Mouse (Mus musculus) right cerebral cortex, postnatal 10 days (tissue): ENCODE measurements around the gene Polr2e.
"Not testable (repeated sequence)": the region's sequence is repeated elsewhere in the genome, so short reads cannot be mapped to it uniquely, and the experiment has no call there.

Experiments
- DNase-seq, 2 experiments: peaks; one replicate each; pipeline ENCODE4 v3.0.0; 2021; ENCODE audit warnings: low spot score in 2 of 2

Gene Polr2e

GRCm38 (mm10) chr10:80057683-80058326 is 18.2 kb upstream of the Polr2e start:
- DNase-seq, result peak in 1 of 2 experiments; percentile 63

- DNase-seq, result no peak
These were observed 17.5 kb upstream of the Polr2e start for GRCm38 (mm10) chr10:80056976-80057682.

- DNase-seq, result no peak
These were observed 16.9 kb upstream of the Polr2e start for GRCm38 (mm10) chr10:80056506-80056905.

- DNase-seq, result no peak
These were observed 16.3 kb upstream of the Polr2e start for GRCm38 (mm10) chr10:80055891-80056290.

- no peak for DNase-seq
These were observed 15.8 kb upstream of the Polr2e start for GRCm38 (mm10) chr10:80055364-80055763.

- not testable (repeated sequence) for DNase-seq
These were observed 15.3 kb upstream of the Polr2e start for GRCm38 (mm10) chr10:80054911-80055310.

GRCm38 (mm10) chr10:80053831-80054815 is 14.5 kb upstream of the Polr2e start:
- DNase-seq, result peak; percentile 75 to 77

GRCm38 (mm10) chr10:80053259-80053780 is 13.7 kb upstream of the Polr2e start:
- DNase-seq, result peak; percentile 100

- no peak for DNase-seq
These were observed 12.8 kb upstream of the Polr2e start for GRCm38 (mm10) chr10:80052374-80052764.

GRCm38 (mm10) chr10:80051618-80052373 is 12.2 kb upstream of the Polr2e start:
- DNase-seq, result no peak

GRCm38 (mm10) chr10:80050885-80051617 is 11.5 kb upstream of the Polr2e start:
- DNase-seq, result no peak

GRCm38 (mm10) chr10:80050244-80050643 is 10.6 kb upstream of the Polr2e start:
- no peak for DNase-seq

- no peak for DNase-seq
These were observed 9.2 kb upstream of the Polr2e start for GRCm38 (mm10) chr10:80048834-80049233.

GRCm38 (mm10) chr10:80048396-80048795 is 8.8 kb upstream of the Polr2e start:
- no peak for DNase-seq

GRCm38 (mm10) chr10:80047041-80047565 is 7.5 kb upstream of the Polr2e start, which contains the start of gene Gpx4:
TSS of gene Gpx4 (plus strand) at chr10:80047166.
- DNase-seq, result no peak

- DNase-seq, result no peak
These were observed 6.2 kb upstream of the Polr2e start for GRCm38 (mm10) chr10:80045766-80046165.

GRCm38 (mm10) chr10:80045364-80045763 is 5.8 kb upstream of the Polr2e start:
- DNase-seq, result not testable (repeated sequence)

GRCm38 (mm10) chr10:80044087-80044486 is 4.5 kb upstream of the Polr2e start:
- DNase-seq, result no peak

- not testable (repeated sequence) for DNase-seq
These were observed 1.9 kb upstream of the Polr2e start for GRCm38 (mm10) chr10:80041409-80042060.

- no peak for DNase-seq
These were observed 2.8 kb downstream of the Polr2e start for GRCm38 (mm10) chr10:80036832-80037231.
